Mouse (Mus musculus): ENCODE measurements around the gene Slc43a2.

Slc43a2 gene

DNA sequence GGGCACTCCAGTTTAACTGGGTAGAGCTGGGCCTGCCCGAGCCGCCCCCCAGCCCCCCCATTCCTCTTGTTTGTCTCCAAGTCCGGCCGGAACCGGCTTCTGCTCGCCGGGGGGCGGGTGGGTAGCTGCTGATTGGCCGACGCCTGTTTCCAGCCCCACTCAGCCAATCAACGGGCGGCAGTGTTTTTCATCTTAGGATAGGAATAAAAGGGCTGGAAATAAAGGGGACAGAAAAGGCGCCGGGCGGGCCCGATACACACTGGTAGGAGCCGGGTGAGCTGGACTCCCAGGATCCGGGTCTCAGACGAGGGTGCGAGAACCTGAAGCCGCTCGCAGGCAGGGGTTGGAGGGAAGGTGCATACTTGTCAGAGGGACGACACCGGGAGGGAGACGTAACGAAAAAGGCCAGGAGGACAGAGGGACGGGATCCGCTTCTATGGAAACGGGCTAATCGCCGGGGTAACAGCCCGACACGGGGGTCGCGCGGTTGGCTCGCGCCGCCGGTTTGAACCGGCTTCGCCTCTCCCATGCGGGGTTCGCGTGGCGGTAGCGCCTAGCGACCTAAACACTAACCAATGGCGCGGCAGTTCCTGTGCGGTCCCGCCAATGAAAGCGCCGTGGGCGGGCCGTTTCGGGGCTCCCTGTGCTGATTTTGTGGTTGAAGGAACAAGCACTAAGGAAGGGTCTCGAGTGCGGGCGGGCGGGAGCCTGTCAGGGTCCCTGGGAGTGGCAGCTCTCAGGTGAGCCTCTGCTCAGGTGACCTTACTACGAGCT is at the start of gene Slc43a2:
Slc43a2 (plus strand) TSS at position 226 of the 774 bp plus-strand sequence.
- DNase-seq (ENCODE audit: low read depth, low spot score), result peak; percentile 97

DNA sequence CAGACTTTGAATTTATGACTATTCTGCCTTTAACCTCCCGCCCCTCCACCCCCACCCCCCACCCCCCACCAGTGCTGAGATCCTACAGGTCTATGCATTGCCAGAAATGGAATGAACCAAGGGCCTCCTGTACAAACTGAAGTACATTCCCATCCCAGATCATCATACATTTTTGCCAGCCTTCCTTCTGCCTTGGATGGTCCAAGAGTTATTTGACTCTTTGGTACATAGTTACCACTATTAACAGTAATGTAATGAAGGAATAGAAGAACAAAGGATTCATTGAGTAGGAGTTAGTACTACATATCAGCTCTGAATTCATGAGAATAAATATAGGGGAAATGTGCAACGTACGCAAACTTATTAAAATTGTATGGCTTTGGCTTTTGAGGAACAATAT is 45.3 kb upstream of the Slc43a2 start:
- DNase-seq (ENCODE audit: low read depth, low spot score), result no peak

DNA sequence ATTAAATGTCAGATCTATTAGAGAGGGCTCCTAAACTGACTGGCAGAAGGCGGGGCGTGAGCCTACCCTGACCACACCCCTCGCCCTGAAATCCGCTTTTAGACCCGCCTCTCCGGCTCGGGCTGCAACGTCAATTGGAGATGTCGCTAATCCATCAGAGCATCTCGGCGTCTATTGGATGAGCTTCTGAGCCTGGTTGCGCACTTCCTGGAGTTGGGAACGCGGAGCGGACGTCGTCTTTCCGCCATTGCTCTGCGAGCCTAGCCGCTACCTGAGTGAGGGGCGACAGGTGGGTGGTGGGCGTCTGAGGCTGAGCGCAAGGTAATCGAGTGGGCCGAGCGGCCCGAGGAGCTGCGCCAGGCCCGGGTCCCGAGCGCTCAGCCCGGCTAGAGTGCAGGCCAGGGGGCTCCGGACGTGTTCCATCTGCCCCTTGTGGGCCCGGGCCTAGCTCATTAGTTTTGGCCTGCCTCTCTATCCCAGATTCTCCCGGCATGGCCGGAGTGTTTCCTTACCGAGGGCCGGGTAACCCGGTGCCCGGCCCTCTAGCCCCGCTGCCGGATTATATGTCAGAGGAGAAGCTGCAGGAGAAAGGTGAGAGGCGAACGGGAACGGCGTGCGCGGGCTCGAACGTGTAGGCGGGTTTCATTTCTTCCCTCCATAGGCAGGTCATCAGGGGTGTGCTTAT is 44.8 kb upstream of the Slc43a2 start, which contains the start of gene Prpf8:
Prpf8 (plus strand) TSS at position 216 of the 685 bp plus-strand sequence.
- peak; percentile 98 for DNase-seq (ENCODE audit: low read depth, low spot score)

DNA sequence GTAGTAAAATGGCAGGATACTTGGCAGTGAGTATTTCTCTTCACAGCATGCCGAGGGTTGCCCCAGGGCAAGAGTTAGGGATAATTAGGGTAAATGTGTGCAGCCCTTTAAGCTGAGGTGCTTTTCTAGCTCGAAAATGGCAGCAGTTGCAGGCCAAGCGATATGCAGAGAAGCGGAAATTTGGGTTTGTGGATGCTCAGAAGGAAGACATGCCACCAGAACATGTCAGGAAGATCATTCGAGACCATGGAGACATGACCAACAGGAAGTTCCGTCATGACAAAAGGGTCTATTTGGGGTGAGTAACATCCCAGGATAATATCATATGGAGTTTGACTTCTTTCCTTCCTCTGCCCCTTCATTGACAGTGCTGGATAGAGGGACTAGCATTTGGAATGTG is 44.0 kb upstream of the Slc43a2 start:
- DNase-seq (ENCODE audit: low read depth, low spot score), result no peak

DNA sequence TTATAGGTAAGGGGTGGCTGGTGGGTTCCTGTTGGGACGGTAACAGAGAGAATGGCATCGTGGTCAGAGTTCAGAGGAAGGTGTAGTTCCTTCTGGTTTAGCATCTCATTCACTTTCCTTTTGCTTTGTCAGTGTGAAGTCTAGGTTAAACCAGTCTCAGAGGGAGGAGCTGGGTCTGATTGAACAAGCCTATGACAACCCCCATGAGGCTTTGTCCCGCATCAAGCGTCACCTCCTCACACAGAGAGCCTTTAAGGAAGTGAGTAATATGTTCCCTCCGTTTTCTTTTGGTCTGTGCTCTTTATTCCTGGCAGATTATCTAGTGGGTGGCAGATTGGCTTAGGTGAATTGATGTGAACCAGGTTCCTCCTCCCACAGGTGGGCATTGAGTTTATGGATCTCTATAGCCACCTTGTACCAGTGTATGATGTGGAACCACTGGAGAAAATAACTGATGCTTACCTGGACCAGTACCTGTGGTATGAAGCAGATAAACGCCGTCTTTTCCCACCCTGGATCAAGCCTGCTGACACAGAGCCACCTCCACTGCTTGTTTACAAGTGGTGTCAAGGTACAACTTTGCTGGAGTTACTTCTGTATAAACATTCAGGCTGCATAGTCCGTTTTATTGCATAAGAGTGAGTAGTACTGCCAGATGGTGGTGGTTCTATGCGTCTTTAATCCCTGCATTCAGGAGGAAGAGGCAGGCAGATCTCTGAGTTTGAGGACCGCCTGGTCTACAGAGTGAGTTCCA is 37.0 kb upstream of the Slc43a2 start:
- no peak for DNase-seq (ENCODE audit: low read depth, low spot score)

DNA sequence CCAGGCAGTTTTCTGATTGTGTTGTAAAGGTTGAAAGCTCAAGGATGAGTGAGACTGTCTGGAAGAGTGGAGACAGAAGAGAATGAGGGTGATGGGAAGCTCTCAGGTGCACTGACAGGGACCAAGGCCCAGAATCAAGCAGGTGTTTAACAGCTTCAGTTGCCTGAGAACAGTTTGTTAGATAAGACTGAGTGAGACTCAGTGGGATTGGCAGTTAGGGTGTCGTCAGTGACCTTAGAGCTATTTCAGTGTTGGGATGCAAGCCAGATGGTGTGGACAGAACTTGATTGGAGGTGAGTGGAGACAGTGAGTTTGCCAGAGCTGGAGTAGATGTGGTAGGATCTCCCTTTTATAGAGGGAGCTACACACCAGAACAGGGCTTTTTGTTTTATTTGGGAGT is 33.4 kb upstream of the Slc43a2 start:
- DNase-seq (ENCODE audit: low read depth, low spot score), result no peak

DNA sequence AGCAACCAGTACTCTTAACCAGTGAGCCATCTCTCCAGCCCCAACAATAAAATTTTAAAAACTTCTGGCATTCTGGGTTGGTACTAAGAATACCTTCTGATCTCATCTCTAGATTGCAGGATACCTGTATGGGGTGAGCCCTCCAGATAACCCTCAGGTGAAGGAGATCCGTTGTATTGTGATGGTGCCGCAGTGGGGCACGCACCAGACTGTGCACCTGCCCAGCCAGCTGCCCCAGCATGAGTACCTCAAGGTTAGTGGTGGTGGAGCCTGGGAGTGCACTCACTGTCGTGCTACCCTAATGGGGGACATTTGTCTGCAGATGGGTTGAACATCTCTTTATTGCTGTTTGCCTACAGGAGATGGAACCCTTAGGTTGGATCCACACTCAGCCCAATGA is 23.3 kb upstream of the Slc43a2 start:
- DNase-seq (ENCODE audit: low read depth, low spot score), result no peak

DNA sequence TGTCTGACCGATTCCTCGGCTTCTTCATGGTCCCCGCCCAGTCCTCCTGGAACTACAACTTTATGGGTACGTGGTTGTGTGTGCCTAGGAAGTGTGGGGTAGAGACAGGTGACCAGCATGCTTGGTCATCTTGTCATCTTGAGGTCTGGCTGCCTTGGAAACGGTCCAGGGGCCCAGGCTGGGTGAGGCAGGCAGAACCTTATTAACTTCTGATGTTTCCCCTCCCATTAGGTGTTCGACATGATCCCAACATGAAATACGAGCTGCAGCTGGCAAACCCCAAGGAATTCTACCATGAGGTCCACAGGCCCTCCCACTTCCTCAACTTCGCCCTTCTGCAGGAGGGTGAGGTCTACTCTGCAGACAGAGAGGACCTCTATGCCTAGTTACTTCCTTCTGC is 22.6 kb upstream of the Slc43a2 start:
- no peak for DNase-seq (ENCODE audit: low read depth, low spot score)

DNA sequence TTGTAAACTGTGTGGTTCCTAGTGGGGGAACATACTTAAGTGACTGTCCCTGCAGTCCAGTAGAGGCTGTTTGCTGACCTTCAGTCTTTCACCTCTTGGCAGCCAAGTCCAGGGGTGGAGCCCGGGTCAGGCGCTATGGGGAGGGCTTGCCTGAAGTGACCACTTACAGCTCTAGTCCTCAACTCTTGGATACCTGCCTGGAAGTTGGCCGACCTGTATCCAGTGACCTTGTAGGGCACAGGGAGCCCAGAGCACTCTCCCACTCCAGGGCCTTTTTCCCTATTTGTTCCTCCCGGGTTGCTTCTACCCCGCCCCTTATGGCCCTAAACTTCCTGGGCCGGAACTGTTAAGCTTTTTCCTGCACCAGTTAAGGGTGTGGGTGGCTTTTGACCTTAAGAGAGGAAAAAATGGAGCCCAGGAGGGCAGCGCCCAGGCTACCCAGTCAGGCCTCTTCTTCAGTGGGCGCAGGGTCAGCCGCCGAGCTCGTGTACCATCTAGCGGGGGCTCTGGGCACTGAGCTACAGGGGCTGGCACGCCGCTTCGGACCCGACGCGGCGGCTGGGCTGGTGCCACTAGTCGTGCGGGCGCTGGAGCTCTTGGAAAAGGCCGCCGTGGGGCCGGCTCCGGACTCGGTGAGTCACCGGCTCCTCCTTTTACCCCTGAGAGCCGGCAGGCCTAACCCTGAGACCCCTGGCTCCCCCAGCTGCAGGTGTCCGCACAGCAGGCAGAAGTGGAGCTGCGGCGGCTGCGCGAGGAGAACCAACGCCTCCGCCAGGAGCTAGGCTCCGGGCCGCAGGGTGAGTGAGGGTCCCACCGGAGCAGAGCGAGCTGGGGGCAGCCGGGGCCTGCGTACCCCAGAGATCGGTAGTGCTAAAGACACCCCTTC is 21.5 kb upstream of the Slc43a2 start, which contains the start of gene Rilp:
Rilp (plus strand) TSS at position 354 of the 886 bp plus-strand sequence.
- peak; percentile 74 for DNase-seq (ENCODE audit: low read depth, low spot score)

DNA sequence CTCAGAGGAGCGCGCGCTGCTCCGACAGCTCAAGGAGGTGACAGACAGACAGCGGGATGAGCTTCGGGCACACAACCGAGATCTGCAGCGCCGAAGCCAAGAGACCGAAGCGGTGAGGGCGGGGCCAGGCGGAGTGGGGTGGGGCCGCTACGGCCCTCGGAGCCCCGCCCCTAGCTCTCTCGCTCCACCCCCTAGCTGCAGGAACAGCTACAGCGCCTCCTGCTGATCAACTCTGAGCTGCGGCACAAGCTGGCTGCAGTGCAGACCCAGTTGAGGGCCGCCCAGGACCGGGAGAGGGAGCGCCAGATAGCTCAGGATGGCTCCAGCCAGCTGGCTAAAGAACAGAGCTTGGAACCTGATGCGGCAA is 20.9 kb upstream of the Slc43a2 start:
- peak; percentile 95 for DNase-seq (ENCODE audit: low read depth, low spot score)

DNA sequence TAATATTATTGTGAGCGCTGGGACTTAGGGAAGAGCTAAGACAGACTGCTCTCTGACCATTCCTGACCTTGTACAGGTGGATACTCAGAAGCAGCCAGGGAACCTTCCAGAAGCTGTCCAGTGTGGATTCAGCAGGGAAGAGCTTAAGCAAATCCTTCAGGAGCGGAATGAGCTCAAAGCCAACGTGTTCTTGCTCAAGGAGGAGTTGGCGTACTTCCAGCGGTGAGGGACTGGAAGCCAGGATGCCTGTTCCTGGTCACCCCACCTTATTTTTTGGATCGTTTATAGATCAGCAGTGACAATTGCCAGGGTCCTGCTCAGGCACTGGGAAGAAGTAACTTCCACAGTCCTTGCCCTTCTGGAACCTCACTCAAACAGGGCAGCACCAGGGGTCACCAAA is 20.3 kb upstream of the Slc43a2 start:
- no peak for DNase-seq (ENCODE audit: low read depth, low spot score)

DNA sequence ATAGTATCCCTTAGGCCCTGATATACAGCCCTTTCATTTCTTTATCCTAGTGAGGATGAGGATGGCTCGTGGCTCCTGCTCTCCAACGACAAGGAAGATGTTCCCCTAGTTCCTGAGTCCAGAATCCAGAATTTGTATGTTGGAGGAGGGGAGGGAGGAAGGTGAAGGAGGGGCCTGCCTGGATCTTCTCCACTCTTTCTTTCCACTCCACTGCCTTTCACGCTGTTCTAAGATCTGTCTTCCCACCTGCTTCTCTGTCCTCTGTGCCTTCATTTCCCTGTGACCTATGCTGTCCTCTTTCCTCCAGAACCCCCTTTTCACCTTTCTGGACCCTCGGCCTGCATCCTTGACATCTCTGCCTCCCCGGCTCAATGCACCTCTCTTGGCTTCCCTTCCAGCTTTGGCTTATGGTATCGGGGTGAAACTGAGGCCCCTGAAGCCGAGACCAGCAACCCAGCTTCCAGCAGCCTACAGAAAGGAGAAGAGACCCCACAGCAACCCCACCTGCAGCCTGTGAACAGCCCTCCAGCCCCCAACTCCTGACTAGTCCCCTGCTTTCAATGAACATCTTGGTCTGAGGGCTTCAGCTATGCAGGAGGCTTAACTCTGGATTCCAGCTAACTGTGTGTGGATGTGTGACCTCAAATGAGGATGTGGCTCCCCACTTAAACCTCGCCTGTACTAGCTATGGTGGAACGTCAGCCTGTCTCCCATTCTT is 19.0 kb upstream of the Slc43a2 start:
- DNase-seq (ENCODE audit: low read depth, low spot score), result no peak

DNA sequence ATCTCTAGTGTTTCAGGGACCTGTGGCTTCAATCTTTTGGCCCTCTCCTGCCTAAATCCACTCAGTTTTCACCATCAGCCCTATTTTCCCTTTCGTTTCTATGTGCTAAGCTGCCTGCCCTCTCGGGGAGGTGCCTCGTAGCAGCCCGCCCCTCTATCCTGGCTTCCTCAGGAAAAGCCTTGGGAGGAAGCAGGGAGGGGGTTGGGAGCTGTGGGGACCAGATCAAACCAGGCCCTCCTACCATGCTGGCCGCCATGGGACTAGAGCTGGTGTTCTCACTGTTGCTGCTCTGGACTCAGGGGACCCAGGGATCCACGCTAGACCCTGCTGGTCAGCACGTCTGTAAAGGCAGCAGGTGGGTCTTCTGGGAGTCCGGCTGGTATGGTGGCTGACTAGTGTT is 18.2 kb upstream of the Slc43a2 start, which contains the start of gene Scarf1:
Scarf1 (plus strand) TSS at position 205 of the 400 bp plus-strand sequence.
- no peak for DNase-seq (ENCODE audit: low read depth, low spot score)

DNA sequence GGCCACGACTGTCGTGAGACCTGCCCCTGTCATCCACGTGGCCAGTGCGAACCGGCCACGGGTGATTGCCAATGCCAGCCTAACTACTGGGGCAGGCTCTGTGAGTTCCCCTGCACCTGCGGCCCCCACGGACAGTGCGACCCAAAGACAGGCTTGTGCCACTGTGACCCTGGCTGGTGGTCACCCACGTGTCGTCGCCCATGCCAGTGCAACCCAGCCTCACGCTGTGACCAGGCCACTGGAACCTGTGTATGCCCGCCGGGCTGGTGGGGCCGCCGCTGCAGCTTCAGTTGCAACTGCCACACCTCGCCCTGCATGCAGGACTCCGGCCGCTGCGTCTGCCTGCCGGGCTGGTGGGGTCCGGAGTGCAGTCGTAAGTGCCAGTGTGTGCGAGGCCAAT is 16.3 kb upstream of the Slc43a2 start:
- DNase-seq (ENCODE audit: low read depth, low spot score), result no peak

DNA sequence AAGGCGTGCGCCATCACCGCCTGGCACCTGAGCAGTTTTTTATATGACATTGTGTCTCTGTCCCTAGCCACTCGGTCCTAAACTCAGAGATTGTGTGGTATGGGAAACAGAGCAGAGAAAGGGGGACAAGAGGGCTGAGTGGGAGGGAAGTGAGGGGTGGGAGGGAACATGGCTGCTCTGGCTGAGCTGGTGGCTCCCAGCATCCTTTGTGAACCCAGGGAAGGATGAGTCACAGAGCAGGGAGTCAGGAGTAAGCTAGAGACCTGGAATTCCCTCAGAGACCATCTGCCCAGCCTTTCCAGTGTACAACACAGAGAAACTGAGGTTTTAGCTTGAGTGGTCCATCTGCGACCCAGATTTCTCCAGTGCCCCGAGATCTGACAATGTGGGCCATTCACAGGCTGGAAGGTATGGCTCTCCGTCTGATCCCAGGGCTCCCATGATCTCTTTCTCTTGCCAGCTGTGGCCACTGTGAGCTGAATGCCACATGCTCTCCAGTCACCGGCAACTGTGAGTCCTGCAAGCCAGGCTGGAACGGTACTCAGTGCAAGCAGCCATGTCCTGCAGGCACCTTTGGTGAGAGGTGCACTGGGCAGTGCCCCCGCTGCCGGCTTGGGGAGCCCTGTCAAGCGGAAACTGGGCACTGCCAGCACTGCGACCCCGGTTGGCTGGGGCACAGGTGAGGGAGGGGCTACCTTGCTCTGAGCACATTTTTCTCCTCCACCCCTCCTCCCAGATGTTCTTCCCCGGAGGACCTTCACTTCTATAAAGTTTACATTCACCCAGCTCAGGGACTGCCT is 11.5 kb upstream of the Slc43a2 start:
- no peak for DNase-seq (ENCODE audit: low read depth, low spot score)

DNA sequence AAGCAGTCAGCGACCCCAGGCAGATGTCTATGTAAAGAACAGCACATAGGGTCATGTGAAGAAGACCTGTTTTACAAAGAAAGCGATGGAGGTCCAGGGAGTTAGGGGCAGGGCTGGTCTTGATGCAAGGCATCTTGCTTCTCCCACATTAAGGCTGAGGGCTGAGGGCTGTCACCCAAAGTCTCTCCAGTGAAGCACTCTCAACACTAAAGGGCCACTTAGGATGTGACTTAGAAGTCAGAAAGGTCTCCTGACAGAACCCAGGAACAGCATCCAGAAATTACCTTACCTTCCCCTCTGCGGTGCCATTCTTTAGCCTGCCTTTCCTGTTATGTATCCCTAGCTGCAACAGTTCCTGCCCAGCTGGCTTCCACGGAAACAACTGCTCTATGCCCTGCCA is 9.9 kb upstream of the Slc43a2 start:
- no peak for DNase-seq (ENCODE audit: low read depth, low spot score)

DNA sequence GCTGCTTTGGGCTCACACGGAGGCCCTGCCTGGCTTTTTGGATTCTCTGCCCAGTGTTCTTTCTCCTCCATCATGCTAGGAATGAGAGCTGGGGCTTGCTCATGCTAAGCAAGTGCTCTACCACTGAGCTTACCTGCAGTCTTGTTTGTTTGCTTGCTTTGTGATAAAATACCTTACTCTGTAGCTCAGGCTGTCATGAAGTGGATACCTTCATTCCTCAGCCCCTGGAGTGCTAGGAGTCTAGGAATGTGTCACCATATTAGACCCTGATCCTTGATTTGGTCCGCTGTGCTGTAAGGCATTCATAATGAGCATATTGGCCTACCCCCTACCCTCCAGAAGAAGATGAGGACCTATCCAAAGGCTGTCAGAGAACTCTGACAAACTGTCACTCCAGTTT is 8.7 kb upstream of the Slc43a2 start:
- DNase-seq (ENCODE audit: low read depth, low spot score), result no peak

DNA sequence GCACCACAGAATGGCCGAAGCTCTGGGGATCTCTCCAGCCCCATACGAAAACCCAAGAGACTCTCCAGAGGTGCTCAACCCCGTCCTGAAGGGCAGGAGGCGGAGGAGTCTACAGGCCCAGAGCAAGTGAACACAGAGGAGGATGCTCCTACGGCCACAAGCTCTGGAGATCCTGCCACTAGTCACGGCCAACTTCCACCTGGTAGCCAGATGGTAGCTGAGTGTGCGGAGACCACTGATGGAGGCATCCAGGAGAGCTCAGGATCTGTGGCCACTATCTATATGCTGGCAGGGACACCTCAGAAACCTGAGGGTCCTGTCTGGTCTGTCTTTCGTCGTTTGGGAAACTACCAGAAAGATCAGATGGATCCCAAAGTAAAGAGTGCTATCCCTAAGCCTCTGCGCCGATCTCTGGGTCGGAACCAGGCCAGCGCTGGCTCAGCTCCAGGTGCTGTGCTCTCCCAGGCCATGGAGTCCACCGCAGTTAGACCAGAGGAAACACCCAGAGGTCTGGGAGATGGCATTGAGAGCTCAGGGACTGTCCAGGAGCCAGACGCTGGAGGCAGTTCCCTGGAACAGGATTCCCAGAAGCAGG is 5.9 kb upstream of the Slc43a2 start:
- DNase-seq (ENCODE audit: low read depth, low spot score), result no peak

DNA sequence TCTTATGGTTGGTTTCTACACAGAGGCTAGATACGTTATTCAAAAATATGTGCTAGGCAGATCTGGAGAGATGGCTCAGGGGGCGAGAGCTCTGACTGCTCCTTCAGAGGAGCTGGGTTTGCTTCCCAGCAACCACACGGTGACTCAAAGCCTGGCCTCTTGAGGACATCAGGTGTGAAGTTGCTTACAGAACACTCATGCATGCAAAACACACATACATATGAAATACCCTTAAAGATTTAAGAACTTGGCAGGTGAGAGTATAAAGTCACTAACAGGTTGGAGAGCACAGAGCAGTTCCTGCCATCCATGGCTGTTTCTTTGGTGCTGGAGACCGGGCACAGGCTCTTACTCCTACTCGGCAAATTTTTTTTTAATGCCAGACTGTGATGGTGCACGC is 4.6 kb upstream of the Slc43a2 start:
- no peak for DNase-seq (ENCODE audit: low read depth, low spot score)
